Mouse (Mus musculus) small intestine, adult 2 months (tissue): ENCODE measurements around the gene Atg2b.

Experiments used
- CTCF ChIP-seq: fragments of 200-500 bp; IDR thresholded peaks from 2 replicates; pipeline ENCODE4 v1.5.1; 2012; ENCODE audit warnings: low read depth, mild to moderate bottlenecking, control low read depth, inconsistent platforms, low read length, moderate library complexity, mixed read lengths; ENCODE audit not compliant: insufficient replicate concordance, insufficient read length; ENCODE audit errors: extremely low read depth
- POLR2A ChIP-seq: fragments of 200-500 bp; IDR thresholded peaks from 2 replicates; pipeline ENCODE4 v1.6.1; 2012; ENCODE audit warnings: low read depth, mild to moderate bottlenecking, control low read depth, inconsistent platforms, low read length, moderate library complexity

DNA sequence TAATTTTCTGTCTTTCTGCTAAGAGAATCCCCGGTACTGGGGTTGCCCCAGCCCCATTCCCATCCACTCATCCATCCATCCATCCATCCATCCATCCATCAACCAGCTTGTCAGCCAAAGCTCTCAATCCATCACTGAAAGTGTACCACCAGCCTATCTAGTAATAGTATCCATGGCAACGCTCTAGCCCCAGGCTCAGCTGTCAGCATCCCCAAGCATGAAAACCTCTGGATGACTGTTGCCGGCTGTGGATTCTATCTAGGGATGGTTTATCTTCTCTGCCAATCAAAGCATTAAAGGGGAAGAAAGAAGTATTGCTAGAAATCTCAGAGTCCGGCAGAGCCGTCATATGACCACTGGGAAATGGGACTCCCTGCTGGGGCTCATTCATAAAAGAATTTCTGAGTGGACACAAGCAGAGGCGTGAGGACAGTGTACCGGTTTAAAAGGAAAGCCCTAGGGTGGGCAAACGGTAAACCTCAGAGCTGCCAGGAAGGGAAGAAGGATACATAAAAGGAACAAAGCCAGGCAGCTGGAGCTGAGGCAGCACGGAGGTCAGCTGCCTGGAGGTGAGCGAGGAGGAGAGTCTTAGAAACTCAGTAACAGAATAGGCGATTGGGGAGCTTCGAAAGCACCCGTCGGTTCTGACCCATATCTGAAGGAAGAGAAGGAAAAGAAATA, 36.6 kb upstream of the Atg2b start:
- TF ChIP-seq POLR2A (no peak), CTCF (no peak)
